Mouse (Mus musculus): Measurements from ENCODE around the gene Acacb. TPM values are rescaled to one million over a fixed set of nuclear protein-coding genes. Genes with fewer than 3 reads are reported as not detected.

Gene Acacb
- total RNA-seq (2021), result 100 to 1,000 TPM; 130 to 232 TPM
- long read RNA-seq, experiment 1, full-length matches to known transcripts, result 5 of 76 reads
- long read RNA-seq, experiment 1, partial matches to known transcripts, result 60 of 76 reads
- long read RNA-seq, experiment 1, other reads (novel, unspliced or antisense), result 11 of 76 reads
- long read RNA-seq, experiment 2, partial matches to known transcripts, result 103 of 109 reads
- long read RNA-seq, experiment 2, other reads (novel, unspliced or antisense), result 6 of 109 reads

DNA sequence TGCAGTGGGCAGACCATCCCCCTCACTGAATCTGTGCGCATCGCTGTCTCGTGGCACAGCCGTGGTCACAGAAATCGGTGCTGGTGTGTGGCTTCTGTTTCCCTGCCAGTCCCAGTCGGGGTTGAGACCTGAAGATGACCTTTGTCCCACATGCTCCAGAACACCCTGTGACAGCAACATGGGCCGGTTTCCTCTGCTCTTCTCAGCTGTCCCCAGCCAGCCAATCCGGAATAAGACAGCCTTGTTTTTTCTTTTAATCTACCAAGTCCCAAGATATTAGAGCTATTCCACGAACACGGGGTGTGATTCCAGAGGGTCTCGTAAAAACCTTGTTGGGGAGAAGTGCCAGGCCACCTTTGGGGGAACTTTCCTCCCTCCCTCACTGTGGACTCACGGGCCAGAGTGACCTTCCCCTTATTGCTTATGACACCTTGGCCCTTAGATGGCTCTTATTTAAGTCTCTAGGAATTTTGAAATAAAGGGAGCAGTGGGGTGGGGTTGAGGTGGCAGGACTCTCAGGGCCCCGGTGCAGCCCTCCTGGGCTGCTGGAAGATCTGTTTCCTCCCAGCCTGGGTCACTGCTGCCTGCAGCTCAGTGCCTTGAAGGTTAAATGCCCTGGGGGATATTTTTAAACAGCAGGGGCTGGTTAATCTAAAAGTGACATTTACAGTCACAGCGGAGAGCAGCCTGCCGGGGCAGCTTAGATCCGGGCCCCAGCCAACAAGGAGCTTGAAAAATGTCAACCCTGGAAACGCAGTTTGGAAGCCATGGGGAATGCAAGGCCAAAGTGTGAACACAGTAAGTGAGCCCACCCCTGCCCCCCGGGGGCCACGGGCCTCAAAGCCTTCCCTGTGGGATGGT is at the start of gene Acacb:
Gene Acacb, plus strand, starts transcription at position 508 of the 861 bp plus-strand sequence.
- DNase-seq (ENCODE audit: low spot score in 2 of 2), result no peak

DNA sequence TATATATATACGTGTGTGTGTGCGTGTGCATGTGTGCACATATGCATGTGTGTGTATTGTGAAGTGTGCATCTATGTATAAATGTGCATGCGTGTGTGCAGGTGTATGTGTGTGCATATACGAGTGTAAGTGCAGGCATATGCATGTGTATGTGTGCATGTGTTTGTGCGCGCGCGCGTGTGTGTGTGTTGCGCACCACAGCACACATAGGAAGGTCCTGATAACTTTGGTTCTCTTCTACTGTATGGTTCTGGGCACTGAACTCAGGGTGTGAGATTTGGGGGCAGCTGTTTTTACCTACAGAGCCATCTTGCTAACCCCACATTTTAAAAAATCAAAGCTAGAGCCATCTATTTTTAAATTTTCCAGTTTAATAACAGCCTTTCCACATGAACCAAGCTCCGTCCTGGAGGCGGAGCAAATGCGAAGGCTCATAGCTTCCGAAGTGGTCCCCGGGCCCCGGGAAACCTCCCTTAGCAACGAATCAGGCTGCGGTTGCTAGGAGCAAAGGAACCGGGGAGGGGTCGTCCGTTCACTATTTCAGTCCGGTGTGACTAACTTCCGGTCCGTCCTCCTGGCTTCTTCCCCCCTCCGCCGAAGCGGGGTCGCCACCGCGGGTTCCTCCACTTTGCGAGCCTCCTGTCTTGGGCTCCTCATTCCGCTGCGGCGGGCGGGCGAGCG is 46.5 kb upstream of the Acacb start:
- peak; percentile 94 to 95 for DNase-seq (ENCODE audit: low spot score in 2 of 2)

DNA sequence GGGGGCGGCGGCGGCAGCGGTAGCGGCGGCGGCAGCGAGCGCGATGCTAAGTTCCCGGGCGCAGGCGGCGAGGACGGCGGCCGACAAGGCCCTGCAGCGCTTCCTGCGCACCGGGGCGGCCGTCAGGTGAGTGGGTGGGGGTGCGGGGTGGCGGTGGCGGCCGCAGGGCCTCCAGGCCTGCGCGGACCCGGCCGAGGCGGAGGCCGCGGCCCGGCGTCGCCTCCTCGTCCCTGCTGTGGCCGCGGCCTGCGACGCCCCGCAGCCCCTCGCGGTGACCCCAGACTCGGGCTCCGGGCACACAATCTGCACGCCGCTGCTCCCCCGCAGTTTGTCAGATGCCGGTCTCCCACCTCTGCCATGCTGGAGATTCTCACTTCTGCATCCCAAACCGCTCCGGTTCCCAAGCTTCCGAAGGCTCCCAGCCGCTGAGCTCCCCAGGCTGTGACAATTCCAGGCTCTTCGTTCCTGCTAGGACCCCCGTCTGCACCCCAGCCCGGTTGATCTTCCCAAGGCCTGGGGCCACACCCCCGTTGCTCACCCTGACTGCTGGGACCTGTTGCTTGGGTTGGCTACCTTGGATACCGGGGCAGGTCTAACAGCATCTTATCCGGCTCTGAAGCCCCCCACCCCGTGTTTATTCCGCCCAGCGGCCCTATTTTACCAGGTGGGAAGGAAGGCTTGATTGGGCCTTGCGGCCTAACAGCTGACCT is 45.8 kb upstream of the Acacb start:
- DNase-seq (ENCODE audit: low spot score in 2 of 2), result no peak

DNA sequence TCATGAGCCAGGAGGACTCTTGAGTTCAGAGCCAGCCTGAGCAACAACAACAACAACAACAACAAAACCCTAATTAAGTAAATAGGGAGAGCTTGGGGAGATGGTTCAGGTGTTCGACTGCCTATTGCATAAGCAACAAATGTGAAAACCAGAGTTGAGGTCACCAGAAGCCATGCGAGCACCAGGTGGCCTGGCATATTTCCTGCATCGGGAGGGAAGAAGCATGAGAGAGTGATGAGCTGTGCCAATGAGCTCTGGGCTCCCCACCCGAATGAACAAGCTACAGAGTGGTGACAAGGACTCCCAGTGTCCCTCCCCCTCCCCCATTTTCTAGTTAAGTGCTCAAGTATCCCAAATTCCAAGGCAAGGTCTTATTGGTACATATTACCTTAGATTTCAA is 44.5 kb upstream of the Acacb start:
- DNase-seq (ENCODE audit: low spot score in 2 of 2), result no peak

DNA sequence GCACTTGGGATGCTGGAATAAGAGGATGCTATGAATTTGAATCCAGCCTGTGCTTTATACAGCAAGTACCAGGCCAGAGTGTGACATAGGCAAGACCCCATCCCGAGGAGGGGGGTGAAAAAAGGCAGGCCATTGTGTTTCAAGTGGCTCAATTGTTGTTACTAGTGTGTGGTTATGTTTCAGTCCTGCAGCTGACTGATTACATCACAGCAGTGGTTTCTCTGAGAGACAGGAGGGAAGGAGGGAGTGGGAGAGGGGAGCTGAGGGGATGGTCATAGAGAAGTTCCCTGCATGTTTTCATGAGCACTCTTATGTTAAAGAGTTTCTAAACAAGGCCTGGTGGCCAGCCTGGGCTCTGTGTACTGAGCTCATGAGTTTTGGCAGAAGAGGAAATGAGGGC is 43.5 kb upstream of the Acacb start:
- no peak for DNase-seq (ENCODE audit: low spot score in 2 of 2)

DNA sequence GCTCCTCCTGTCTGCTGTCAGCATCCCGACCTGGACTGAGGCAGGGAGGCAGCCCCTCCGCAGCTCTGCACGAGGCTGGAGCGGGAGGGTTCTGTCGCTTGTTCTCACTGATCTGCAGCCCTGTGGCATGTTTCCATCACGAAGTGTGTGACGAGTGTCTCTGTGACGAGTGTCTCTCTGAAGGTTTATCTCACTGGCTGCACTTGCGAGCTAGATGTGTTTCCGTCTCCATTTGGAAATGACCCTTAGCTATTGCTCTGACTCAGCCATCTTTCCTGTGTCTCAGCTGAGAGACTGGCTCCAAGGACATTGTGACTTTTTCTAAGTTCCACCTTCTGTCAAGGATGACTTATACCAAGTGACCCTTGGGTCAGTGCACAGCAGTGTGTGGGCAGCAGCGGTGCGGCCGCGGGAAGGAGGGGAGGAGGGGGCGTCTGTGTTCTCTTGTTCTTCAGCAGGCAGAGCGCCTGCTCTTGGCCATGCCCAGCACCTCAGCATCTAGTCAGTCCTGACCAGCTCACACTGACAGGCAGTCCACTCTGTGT is 39.9 kb upstream of the Acacb start:
- DNase-seq (ENCODE audit: low spot score in 2 of 2), result peak; percentile 34 to 47

DNA sequence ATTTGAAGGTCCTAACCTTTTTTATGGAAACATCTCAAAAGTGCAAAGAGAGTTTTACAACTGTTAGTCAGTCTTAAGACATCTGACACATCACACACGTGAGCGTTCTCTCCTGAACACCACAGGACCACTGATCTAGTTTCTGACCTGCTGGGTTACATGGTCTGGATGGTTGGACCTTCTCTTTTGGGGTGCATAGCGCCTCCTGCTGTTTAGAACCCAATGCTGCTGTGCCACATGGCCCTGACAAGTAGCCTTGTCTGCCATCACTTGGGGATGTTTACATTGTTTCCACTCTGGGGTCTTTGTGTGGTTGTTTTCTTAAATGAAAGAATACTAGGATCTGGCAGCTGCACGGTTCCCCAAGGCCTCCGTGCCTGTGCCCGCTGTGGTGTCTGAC is 33.0 kb upstream of the Acacb start:
- DNase-seq (ENCODE audit: low spot score in 2 of 2), result no peak

DNA sequence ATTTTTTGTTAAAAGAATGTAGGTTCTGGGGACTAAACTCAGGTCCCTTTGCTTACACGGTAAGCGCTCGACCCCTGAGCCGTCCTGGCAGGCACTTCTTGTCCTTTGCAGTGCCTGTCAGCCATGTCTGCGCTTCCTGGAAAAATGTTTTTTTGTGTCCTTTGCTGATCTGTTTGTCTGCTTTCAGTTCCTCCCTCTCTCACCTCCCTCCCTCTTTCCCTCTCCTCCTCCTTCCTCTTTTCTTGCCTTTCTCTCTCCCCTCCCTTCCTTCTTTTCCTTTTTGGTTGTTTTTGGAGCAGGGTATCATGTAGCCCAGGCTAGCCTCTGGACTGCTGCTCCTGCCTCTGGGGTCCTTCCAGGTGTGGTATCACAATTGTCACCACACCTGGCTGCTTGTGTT is 31.3 kb upstream of the Acacb start:
- DNase-seq (ENCODE audit: low spot score in 2 of 2), result no peak

DNA sequence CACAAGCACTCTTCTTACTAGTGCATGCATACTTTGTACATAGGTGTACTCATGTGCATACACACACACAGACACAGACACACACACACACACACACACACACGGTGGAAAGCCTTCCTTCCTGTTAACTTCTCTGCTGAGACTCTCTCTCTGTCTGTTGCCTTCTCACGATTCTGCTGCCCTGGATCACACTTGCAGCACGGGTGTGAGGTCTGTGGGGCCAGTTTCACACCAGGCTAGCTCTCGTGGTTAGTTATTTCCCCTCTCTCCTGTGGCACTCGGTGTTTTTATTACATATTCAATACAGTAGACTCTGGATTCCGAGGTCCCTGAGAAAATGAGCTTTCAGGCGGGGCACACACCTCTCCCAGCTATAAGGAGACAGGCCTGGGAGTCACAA is 29.7 kb upstream of the Acacb start:
- no peak for DNase-seq (ENCODE audit: low spot score in 2 of 2)

DNA sequence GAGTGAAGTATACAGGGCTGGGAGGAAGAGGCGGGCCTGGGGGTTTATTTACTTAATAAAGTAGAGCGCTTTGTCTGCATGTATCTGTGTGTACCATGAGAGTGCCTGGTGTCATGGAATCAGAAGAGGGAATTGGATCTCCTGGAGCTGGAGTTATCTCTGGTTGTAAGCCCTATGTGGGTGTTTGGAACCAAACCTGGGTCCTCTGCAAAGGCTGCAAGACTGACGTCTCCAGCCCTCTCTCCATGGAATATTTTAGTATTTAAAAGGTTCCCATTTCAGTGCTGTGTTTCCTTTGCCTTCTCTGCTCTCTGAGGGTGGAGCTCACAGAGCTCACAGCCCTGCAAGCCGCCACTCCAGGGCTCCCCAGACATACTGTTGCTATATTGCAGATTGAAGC is 26.5 kb upstream of the Acacb start:
- no peak for DNase-seq (ENCODE audit: low spot score in 2 of 2)

DNA sequence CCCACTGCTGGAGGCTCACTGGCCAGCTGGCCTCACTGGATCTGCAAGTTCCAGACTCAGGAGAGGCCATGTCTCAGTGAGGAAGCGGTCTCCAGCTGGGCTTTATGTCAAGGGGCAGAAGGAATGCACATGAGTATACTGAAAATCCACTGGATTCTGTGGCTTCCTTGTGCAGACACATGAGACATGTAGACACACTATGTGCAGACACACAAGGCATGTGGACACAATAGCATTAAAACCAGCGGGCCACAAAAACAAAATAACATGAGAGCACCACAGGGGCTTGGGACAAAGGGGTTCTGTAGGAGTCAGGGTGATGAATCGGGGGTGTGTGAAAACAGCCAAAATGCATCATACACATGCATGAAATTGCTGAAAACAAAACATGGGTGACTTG is 20.3 kb upstream of the Acacb start:
- no peak for DNase-seq (ENCODE audit: low spot score in 2 of 2)

DNA sequence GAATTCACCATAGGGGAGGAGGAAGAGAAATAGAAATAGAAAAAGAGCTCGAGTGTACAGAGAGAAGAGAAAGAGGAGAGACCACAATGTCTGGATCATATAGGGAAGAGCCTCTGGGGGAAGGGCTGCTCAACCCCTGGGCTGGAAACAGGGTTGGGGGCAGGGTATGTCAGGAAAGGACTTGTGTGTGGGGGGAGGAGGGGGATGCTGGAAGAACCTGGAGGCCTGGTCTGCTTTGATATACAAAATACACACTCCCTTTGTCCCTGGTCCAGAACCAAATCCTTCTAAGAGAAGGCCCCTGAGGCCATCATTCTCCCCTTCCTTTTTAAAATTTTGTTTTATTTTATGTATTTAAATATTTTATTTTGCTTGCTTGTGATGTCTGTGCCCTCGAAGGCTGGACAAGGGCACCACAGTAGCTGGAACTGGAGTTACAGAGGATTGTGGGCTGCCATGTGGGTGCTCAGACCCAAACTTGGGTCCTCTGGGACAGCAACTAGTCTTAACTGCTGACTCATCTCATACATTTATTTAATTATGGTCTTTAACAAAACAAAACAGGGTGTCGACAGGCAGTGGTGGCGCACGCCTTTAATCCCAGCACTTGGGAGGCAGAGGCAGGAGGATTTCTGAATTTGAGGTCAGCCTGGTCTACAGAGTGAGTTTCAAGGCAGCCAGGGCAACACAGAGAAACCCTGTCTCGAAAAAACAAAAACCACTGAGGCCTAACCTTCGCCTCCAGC is 19.7 kb upstream of the Acacb start:
- no peak for DNase-seq (ENCODE audit: low spot score in 2 of 2)

DNA sequence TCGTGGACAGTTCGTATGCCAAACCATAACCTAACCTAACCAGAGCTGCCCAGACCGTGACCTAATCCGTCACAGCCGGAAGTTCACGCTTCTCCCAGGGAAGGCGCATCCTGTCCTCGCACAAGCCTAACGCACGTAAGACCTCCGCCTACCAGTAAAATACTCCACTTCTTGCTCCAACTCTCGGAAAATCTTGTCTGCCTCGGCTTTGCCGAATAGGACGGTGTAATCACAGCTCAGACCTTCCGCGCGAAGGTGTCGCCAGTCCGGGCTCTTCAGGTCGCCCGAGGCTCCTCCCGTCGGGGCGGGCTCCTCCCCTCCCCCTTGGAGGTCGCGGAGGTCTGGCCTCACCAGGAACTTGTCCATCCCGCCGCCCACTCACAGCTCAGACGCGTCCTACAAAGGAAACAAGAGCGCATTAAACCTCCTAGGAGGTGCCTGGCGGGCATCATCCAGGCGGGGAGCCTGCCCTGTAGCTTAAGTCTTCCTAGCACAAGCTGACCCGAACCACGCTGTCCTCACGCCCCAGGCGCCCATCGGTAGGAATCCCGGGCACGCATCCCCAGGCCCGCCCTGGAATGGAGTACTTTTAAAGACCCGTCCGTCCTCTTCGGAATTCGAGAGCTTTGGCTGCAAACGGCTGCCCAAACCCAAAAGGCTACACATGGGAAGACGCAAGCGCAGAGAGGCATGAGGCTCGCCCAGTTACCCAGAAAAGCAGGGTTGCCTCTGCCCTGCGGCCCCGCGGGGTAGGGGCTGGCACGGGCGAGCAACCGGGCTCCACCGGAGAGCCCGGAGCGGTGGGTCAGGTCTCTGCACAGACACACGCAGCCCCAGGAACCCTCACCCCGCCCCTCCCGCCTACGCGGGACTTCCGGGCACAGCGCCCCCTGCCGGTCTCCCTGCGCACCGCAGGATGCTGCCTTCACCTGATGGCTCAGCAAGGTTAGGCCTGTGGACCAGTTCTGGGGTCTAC is 18.7 kb upstream of the Acacb start, which contains the start of gene Alkbh2:
Gene Alkbh2, minus strand, starts transcription at position 845 of the 976 bp plus-strand sequence.
- peak; percentile 89 to 91 for DNase-seq (ENCODE audit: low spot score in 2 of 2)

DNA sequence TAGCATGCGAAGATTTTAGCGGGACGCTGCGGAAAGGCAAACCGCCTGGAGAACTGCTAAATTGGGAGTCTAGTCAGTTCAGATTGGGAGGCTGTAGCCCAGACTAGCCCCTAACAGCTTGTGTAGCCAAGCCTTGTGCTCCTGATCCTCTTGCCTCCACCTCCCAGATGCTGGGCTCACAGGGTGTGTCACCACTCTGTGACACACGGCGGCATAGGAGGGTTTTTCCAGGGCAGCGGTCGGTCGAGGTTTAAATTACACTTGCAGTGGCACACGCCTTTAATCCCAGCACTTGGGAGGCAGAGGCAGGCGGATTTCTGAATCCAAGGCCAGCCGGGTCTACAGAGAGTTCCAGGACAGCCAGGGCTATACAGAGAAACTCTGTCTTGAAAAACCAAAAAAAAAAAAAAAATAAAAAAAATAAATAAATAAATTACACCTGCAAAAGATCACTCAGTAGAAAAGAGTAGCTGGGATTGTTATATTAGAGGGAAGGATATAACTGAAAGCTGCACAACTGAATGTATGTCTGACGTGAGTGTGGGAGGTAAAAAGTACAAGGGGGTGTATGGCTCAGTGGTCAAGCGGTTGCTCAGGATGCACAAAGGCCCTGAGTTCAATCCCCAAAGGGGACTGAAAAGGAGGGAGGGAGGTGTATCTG is 16.7 kb upstream of the Acacb start:
- DNase-seq (ENCODE audit: low spot score in 2 of 2), result no peak

DNA sequence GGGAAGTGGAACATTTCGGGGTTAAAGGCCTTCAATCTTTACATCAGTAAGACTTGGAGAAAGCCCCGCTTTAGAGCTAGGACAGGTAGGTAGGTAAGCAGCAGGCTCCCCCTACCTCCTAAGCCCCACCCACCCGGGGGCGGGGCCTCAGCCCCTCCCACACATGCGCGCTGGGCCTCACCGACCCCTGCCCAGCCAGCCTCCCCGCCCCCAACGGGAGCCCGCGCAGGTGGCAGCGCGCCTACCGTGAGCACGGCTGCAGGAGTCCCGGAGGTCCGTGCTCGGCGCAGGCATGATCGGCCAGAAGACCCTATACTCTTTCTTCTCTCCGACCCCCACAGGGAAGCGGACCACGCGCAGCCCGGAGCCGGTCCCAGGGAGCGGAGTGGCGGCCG is 16.1 kb upstream of the Acacb start, which contains the start of gene Ung:
Gene Ung, plus strand, starts transcription at position 176 of the 395 bp plus-strand sequence.
- no peak for DNase-seq (ENCODE audit: low spot score in 2 of 2)

DNA sequence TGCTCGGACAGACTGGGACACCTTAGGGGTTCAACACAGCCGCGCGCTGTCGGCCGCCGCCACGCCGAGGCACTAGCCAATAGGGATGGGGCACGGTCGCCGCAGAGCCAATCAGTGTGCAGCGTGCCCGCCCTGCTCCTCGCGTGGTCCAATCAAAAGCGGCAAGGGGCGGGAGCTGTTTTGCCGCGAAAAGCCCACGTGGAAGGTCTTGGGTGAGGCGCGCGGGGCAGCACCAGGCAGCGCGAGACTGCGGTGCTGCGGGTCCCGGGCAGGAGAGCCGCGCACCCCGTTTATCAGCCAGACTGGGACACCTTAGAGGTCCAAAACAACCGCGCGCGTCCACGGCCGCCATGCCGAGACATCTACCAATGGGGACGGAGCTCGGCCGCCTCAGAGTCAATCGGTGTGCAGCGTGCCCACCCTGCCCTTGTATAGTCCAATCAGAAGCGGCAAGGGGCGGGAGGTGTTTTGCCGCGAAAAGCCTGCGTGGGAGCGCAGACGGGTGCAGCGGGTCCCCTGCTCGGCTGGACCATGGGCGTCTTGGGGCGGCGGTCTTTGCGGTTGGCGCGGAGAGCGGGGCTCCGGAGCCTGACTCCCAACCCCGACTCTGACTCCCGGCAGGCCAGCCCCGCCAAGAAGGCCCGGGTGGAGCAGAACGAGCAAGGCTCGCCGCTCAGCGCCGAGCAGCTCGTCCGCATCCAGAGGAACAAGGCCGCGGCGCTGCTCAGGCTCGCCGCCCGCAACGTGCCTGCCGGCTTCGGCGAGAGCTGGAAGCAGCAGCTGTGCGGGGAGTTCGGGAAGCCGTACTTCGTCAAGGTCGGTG is 15.4 kb upstream of the Acacb start:
- DNase-seq (ENCODE audit: low spot score in 2 of 2), result peak; percentile 90 to 91

DNA sequence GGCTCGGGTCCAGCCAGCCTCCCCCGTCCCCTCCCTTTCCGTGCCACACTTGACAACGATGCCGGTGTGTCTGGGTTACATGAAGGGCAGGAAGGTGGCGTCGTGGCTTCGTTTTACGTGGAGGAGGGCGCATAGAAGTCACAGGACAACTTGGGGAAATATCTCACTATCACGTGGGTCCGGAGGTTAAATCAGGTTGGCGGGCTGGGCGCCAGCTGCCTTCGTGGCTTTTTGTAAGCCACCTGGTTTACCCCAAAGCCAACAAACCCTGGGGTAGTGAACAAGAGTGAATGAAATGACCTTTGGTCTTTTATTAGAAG is 14.9 kb upstream of the Acacb start:
- no peak for DNase-seq (ENCODE audit: low spot score in 2 of 2)

DNA sequence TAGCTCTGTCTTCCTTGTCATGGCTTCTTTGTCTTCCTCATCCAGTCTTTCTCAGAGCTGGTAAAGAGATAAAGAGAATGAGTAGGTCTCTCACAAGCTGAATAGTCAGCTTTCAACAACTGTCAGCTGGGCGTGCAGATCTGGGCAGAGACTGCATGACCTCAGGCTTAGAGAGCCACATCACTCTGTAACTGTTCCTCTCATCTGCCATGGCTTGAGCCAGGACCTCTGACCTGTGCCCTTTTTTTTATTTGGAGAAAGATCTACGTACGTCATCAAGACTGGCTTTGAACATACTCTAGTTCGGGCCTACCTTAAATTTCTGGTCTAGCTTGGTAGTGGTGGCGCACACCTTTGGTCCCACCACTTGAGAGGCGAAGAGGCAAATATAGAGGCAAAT is 13.5 kb upstream of the Acacb start:
- no peak for DNase-seq (ENCODE audit: low spot score in 2 of 2)
